Mouse (Mus musculus) cerebellum, adult 11-12 months (tissue): Measurements from ENCODE around the gene Vmn1r214.

ENCODE experiments used
- DNase-seq: peaks from one replicate; pipeline ENCODE4 v3.0.0; 2022

Gene Vmn1r214

GRCm38 (mm10) chr13:23030118-23030517, at the start of gene Vmn1r214:
Gene Vmn1r214, plus strand, starts transcription at chr13:23030418.
- DNase-seq = no peak

GRCm38 (mm10) chr13:22990214-22990891, 39.9 kb upstream of the Vmn1r214 start:
- DNase-seq = no peak

DNA sequence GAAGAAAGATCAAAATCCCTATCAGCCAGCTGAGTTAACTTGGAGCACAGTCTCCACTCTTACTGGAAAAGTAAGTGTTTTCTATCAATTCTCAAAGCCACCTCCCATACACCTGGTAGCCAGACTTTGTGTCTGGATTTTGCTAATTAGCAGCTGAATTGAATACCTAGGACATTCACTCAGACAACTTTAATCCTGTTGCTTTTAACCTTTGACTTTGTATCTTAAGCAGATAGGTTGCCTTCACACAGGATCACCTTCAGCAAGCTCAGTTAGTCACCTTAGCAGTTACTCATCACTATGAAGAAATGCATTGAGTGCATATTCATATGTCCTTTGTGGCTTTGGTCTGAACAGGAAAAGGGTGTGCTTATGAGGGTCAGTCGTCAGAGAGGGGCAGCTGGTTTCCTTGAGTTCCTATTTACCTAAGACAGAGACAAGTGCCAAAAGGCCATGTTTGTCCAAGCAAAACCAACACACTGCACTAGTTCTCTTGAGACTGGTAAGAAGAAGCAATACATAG, 38.0 kb upstream of the Vmn1r214 start:
- DNase-seq = no peak

GRCm38 (mm10) chr13:22992721-22993120, 37.5 kb upstream of the Vmn1r214 start:
- no peak for DNase-seq

DNA sequence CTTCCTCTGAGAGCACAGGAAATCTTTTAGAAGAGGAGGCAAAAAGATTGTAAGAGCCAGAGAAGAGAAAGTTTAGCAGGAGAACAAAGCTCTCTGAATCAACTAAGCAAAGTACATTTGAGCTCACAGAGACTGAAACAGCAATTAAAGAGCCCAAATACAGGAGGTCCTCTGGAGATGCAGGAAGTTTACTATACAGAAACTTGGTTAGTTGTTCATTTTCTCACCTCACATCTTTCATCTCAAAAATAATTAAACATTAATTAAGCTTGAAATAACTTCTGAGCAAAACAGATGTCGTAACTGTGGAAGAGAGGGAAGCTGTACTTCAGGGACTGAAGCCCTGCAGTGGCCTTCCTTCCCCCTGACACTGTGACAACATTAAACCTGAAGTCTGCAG, 22.9 kb upstream of the Vmn1r214 start, which contains the start of gene Vmn1r213:
Vmn1r213 (plus strand) TSS at position 301 of the 400 bp plus-strand sequence.
- DNase-seq = no peak

GRCm38 (mm10) chr13:23018158-23018557, 12.1 kb upstream of the Vmn1r214 start:
- DNase-seq = no peak

DNA sequence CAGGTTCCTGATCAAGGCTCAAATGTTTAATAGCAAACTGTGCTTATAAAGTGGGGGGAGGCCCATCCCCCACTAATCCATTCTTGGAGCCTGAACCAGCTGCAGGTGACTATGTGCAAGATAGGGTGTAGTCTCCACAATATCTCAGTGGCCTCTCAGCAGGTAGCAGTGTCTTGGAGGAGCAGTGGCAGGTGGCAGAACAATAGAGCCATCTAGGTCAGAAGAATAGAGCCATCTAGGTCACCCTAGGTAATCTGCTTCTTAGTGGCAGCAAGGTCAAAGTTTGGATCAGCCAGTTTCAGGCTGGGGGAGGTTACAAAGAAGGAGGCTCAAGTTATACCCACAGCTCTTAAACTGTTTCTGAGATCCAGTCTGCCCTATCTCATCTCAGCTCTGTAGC, 5.4 kb upstream of the Vmn1r214 start:
- DNase-seq = no peak

DNA sequence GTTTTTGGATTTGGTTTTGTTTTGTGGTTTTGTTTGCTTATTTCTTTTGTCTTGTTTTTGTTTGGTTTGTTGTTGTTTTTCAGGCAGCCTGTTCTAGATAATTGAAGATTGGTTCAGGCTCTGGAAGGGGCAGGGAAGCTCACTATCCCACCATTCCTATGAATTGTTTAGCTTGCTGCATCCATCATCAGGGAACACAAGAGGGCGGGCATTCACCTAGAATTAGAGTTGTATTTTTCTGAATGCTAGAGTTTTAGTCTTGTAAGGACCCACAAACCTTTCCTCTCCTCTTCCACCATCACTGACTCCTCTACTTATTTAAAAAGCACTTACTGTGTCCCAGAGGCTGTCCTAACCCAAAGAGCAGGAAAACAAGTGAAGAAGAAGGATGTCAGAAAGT, 27.6 kb downstream of the Vmn1r214 start:
- no peak for DNase-seq

DNA sequence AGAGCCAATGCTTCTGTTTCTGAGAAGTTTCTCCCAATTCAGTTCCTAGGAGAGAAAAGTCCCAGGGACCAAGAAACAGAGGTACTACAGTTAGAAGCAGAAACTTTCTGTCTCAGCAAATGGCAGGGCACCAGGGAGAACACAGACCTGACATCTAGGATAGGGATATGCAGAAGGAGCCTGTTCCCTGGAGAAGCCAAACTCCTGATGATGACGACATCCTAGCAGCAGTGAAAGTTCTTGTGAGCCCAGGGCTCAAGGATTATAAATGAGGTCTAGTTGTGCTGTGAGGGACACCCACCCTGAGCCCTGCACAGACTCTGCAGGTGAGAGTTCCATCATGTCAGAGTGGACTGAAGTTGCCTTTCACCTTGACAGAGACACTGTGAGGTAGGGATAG, 37.5 kb downstream of the Vmn1r214 start, which contains the start of gene Vmn1r215:
Vmn1r215 (plus strand) TSS at position 301 of the 400 bp plus-strand sequence.
- DNase-seq = no peak

DNA sequence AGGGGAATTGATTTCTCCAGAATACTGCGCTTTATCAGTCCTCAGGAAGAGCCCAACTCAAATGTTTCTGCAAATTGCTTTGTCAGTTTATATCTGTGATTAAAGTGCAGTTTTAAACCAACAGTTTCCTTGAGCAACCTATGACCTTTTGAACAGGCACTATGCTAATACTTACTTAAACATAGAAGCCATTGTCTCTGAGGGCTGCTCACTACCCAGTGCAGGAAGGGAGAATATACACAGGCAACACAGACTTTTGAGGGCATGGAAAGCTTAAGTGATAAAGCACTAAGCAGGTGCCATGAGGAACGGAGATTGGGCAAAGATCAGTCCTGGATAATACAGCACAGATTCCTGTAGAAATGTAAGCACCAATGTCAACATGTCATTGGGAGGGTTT, 39.1 kb downstream of the Vmn1r214 start:
- DNase-seq = no peak
